Mouse (Mus musculus) frontal cortex, postnatal 10 days (tissue): ENCODE results near the gene Crb1.
"Not testable (repeated sequence)": the region's sequence is repeated elsewhere in the genome, so short reads cannot be mapped to it uniquely, and the experiment has no call there.

ENCODE experiments used
- DNase-seq, 2 experiments: peaks; one replicate each; pipeline ENCODE4 v3.0.0; 2022; ENCODE audit warnings: low spot score in 2 of 2, mixed read lengths in 1 of 2

Gene Crb1

DNA sequence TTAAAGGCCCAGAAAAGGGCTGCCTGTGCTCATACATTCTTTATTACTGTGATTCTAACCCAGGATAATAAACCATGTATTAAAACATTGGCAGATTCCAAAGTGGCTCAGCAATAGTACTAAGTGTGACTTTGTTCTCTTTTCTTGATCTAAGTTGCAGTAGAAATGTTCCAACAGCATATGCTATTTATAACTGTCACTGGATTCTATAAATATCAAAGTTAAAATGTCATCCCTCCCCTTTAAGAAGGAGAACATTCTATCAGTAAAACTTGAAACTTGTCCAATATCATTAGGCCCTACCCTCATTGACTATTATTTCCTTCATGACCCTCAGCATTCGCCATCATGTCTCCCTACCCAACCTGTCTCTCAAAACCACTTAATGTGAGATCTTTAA lies 48.1 kb downstream of the Crb1 start:
- DNase-seq: no peak

DNA sequence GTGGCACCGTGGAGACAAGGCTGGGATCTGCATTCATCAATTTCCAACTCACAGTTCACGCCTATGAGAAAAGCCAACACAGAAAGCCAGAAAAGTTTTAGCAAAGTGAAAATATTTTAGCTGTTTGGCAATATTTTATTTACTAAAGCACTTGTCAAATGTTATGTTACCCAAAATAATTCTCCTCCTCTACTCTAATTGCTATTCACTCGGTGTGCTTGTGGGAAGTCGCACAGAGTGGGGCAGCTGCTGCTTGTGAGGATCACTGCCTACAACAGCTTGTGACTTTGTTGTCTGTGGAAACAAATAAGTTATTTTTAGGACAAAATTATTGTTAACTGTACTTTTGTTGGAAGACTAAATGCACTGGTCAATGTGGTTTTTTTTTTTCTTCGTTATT lies 48.6 kb downstream of the Crb1 start:
- no peak for DNase-seq

DNA sequence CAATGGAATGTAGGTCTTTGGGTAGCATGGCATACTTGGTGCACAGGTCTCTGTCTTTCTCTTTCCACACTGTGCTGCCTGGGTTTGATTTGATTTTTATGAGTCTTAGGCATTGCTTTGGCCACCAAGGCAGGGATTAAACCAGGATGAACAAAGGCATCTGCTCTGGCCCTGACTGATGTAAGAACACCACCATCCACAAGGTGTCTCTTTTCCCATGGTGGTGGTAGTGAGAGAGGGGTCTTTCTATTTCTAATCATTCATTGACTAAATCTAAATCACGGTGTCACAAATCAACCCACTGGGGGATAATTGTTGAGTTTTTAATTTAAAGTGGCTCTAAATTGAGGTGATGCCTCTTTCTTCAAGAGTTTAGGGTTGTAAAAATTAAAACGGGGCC lies 51.5 kb downstream of the Crb1 start:
- no peak for DNase-seq

DNA sequence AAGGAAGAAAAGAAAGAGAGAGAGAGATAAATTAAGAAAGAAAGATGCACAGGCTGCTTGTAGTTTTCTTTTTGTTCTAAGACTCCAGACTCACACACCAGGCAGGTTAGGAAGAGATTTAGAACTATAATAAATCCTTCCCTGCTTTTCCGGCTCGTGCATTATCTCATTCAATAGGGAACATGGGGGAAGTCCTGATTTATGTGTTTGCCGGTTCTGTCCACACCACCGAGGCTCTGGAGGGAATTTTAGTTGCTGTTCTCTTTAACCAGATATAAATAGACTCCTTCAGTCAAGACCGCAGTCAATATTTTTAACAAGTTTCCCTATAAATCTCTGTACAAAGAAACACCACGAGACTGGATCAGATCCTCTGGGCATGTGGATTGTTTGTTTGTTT lies 57.1 kb downstream of the Crb1 start:
- no peak for DNase-seq

DNA sequence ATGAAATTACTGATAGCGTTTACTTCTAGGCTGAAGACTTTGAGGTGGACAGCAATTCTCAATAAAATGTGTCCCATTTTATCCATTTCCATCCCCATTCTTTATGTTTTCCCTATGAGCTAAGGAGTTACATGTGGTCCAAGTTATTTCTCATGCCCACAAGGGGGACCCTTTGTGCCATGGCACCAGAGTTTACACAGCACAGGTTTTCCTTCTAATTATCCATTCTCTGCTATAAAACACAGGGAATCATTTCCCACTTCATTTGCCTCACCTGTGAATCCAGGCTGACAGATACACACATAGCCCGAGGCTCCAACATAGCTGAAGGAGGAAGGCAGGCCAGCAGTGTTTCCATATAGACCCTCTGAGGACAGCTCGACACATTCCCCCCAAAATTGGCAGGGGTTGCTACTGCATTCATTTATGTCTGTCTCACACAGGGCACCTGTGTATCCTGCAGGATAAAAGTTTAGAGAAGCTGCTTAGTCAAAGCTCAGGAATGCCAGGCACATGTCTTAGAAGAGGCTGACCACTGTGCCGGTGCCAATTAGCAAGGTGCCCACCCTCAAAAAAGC lies 62.5 kb downstream of the Crb1 start:
- no peak for DNase-seq

DNA sequence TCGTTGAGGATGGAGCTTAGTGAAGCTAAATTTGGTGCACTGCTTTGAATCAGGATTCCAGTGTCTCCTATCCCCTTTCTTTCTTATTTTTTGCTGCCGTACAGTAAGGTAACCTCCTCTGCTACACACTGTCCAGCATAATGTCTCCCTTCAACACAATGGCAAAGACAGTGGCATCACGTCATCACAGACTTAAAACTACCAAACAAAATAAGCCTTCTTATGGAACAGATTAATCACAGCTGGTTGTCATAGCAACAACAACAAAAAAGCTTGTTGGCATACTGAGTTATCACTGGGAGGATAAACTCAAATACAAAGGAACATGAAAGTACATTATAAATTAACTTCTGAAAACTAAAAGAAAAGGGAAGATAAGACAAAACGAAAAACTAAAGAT lies 68.0 kb downstream of the Crb1 start:
- no peak for DNase-seq

DNA sequence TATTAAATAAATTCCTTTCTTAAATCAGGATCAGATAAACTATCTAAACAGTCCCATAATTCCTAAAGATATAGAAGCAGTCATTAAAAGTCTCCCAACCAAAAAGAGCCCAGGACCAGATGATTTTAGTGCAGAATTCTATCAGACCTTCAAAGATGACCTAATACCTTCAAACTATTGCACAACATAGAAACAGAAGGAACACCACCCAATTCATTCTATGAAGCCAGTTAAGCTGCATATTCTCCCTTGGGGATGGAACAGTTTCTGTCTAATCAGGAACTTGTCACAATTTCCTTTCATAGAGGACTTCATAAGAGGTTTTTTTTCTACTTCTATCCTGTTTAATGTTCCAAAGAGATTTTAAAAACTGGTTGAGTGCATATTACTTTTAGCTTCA lies 74.4 kb downstream of the Crb1 start:
- DNase-seq: not testable (repeated sequence)

DNA sequence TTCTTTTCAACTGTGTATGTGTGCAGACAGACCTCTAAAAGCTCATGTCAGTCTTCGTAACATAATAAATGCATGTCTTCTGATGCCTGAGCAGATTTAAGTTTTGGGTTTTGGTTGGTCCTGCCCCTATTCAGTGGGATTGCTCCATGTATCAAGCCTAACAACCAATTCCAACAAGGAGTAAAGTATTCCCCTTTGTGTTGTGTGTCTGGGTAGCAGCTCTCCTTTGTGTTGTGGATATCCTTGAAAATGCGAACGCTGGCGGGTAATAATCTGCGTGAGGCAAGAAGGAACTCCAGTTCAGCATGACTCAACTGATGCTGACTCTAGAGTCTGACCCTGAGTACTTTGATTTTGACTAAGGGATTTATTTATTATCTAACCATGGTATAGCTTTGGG lies 75.1 kb downstream of the Crb1 start:
- DNase-seq: no peak

DNA sequence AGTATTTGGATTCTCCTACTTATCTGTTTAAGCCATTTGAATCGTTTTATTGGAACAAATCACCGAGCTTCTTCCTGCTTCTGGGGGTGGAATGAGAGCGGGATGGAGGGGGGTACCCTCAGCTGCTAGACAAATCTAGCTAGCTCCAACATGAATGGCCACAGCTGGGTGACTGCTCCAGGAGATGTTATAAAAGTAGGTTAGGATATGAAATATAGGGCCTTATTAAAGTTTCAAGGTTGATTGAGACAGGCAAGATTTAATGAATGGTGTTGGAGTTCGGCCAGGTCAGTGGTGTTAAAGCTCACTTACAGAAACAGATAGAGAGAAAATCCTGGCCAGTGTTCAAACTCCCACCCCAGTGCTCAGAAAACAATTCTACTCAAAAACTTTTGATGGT lies 84.9 kb downstream of the Crb1 start:
- no peak for DNase-seq

DNA sequence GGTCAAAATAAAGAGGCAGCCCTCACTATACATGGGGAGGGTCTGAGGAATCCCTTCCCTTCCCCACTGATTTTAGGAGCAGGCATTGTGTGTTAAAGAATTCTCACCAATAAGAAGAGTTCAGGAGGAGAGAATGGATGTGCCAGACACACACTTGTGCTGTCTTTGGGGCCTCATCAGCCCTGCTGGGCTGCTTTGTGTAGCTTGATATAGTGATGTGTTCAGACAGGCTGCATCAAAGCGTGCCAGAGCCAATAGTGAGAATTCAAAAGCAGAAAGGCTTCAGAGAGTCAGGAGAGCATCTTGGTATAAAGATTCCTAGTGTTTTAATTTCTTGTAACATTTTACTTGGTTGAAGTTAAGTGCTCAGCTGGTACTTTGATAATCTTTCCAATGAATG lies 85.3 kb downstream of the Crb1 start:
- DNase-seq: no peak

DNA sequence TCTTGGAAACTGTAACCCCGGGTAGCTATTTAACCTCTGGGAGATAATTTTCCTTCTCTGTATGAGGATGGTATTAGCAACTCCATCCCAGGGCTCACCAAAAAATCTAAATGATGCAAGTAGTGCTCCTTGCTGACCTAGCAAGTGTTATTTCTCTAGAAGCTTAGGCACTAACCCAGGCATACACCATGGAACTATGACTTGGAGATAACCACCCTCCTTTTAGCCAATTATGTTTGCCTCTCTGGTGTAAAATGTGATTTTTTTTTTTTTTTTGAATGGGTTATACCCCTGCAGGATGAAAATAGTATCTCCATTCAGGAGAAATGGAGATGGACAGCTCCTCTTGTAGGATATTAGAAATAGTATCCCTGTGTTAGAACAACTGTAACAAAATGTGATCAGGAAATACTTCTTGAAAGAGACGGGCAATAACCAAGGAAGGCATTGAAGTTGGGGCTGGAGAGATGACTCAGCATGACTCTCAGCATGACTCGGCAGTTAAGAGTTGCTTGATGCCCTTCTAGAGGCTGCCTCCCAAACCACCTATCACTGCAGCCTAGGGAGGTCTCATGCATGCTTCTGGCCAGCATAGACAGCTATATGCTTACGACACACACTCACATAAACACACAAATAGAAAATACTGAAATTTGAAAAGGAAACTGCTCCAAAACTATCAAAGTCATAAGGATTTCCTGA lies 100.1 kb downstream of the Crb1 start:
- DNase-seq: no peak

DNA sequence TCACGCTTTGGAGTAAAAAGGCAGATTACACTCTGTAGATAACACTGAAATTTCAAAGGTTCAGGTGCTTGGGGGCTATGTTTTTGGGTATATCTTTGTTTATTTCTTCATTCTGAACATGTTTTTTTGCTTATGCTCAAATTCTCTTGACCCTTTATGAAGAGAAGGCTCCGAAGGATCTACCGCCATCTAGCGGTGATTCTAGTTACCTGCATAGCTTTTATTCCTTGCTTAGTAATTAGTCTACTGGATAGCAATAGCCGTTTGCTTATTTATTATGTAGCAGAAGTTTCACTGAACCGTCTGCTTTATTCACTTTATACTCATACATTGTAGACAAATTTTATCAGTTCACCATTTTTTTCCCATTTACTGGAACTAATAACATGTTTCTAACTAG lies 109.1 kb downstream of the Crb1 start:
- peak in 1 of 2 experiments; percentile 18 for DNase-seq

DNA sequence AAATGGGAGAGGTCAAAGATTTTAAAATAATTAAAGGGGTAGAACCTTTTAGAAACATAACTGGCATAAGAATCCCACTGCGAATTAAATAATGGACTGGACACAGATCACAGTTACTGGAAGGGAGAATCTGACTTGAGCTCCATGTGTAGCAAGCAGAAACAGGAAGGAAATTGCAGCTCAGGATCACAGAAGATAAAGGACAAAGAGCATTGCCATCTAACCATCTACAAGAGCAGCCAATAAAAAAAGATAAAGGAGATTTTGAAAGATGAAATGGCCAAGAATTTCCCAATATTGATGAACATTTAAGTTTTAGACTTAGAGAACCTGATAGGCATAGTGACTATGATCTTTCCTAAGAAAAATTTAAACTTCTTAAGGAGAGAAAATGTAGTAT lies 112.7 kb downstream of the Crb1 start:
- no peak for DNase-seq

DNA sequence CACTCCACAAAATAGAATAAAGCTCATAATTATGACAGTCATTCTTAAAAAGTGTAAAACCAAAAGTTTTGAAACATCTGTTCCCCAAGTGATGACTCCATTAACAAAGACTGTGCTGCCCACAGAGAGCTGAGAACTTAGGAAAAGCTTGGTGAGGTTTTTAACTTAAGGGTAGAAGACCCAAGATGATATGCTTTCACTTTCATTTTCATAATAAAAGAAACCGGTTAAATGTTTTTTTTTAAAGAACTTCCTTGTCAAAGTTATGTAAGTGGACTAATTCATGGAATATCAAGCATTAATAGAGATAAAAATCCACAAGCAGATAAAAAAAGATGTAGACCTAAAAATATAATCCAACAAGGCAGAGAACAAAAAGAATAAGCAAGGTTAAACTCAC lies 113.7 kb downstream of the Crb1 start:
- no peak for DNase-seq

DNA sequence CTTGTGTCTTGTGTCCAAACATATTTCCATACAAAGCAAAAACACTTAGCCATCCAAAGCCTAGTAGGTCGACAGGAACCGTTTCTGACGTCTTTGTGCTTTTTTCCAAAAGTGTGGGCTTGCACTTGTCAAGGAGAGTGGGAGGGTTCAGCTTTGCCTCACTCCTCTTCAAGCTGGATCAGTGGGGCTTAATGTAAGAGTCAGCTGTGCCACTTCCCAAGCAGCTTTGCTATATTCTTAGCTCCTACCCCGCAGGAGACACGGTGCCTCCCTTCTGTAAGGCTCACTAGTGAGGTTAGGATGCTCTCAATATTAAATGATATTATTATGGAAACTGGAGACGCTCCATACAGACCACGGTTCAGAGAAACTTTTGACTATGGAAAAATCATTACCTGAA lies 121.3 kb downstream of the Crb1 start:
- no peak for DNase-seq

DNA sequence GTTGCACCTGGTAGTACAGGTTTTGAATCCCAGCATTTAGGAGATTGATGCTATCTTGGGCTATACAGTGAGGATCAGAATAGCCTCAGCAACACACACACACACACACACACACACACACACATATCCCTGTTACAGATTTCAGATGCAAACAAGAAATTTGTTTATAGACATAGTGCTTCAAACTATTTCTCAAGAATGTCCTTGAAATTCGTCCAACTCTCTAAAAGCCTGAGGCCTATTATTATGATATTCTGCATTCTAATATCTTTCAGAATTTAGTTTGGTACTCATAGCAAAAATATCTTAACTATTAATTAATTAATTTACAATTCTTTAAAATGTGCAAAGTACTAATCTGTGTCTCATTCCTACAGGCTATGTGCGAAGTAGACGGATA lies 124.9 kb downstream of the Crb1 start:
- no peak for DNase-seq

DNA sequence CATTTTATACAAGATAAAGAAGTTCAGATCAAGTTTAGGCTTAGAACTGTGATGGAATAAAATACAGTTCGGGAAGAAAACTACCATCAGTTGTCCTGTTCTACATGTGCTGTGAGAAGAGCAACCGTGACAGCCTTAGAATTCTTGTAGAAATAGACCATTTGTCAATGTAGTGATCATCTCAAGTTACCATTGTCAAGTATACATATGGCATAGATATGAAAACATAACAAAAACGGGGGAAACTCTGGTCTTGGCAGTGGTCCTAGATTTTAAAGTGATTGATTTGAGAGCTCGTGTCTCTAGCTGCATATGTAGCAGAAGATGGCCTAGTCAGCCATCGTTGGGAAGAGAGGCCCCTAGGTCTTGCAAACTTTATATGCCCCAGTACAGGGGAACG lies 127.7 kb downstream of the Crb1 start:
- no peak for DNase-seq

DNA sequence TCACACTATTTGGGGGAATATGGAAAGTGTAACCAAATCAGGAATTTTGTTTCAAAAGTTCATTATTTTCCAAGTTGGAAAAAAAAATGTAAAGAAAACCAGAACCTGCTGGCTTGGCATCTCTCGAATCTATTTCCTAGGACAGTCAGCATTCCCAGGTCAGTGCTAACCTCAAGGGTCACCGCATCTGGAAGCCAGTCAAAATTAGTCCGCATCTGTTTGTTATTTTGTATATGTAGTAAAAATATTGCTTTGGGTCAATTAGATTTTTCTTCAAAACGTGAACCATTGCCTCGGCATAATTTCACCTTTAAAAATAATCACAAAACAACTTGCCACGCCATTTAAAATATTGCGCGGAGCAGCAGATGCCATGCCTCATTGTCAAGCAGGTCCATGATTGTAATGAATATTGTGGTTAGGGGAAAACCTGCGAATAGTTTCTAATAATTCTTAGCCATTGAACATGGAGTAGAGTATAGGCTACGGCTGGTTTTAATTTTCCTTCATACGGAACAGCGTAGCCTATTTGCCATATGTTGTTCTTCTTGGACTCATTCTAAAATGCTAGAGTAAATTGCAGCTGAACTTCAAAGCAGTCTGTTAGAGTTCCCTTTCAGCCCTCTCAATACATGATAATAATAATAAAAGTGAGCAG lies 130.0 kb downstream of the Crb1 start:
- DNase-seq: no peak

DNA sequence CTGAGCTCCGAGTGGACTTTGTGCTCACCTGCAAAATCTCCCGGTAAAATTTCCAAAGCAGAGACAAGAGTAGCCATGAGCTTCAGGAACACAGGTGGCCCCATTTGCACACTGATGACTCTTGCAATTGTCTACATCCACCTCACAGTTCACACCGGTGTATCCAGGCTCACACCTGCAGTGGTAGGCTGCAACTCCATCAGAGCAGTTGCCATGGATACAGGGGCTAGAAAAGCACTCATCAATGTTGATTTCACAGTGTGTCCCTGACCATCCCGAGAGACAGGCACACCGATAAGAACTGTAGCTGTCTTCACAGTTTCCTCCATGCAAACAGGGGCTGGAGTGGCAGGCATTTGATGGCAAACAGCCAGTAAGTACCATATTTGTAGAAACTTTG lies 140.1 kb downstream of the Crb1 start:
- no peak for DNase-seq

DNA sequence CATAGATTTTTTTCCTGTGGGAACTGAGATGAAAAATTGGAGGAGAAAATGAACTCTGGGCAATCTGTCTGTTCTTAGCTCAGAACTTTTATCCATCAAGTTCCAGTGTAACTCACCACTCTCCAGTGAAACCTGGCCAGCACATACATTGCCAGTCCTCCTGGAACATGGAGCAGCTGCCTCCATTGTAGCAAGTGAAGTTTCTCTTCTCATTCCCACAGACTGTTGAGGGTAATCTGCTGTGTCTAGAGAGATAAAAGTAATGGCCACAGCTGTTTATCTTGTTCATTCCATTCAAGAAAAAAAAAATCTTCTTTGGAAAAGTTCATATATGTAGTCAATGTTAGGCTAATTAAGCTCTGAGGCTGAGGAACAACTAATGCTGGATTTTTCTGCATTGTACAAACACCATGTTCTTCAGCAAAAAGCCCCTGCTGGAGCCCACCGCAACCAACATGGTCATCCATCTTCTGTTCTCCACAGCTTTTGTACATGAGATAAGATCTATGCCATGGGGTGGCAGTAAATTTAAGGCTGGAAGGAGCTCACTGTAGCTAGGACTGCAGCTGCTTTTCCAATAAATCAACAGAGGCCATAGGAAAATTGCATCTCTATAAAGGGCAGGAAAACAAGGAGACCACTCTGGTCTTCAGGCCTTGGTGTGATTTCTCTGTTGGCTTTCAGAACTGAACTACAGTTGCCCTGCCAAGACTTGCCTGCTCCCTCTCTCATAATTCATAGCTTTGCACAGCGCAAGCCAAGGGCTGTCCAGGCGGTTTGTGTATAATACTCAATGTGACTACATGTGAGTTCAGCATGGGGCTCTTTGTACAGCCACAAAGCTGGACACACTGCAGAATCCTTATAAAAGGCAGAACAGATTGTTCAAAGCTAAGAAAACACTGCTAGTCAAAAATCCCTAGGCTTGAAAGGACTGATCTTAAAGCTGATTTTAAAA lies 142.0 kb downstream of the Crb1 start:
- no peak for DNase-seq

DNA sequence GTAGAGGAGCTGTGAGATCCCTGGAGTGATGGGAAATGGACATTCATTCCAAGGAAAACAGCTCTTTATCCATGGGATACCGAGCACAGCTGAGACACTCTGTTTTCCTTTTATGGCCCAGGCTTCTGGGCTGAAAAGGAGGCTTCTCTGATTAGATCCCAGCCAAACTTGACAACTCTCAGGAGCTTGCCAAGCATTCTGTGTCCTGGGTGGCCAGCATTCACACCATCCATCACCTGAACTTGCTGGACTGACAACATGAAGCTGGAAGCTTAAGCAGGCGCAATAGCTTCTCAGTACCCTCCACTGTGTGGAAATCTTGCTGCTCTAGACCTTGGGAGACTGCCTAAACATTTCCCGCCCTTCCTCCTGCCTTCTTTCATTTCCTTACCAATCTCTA lies 144.3 kb downstream of the Crb1 start:
- no peak for DNase-seq

DNA sequence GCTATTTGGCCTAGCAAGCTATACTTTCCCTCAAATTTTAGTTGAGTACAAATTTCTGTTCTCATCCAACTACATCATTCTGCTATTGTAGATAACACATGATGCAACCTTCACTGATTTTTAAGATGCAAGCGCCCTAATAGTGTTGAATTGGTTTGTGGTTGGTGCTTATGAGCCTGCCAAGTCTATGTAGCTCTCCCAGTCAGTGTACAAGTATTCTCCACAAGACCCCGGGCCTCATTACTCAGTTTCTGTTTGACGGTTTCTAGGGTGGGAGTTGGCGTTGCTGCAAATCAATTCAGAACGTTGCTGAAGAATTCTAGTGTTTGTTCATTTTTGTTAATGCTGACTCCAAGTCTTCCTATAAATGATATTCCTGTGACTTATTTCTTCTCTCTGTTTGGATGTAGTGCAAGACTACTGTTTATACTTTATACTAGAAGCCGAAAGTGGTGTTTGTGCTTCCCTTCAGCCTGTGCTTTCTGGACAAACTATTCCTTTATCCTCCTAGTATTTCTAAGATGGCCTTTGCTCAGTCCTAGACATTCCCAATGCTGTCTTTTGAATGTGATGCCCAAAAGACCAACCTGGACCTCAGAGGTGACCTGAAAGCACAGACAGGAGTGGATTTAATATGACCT lies 152.5 kb downstream of the Crb1 start:
- DNase-seq: no peak
